Mouse (Mus musculus) midbrain, embryonic 14.5 days (tissue): ENCODE results near the gene Hoxb1. TPM values are rescaled to one million over a fixed set of nuclear protein-coding genes. Genes with fewer than 3 reads are reported as not detected.

Experiments
- ATAC-seq: fragments of 200-750 bp; cut with Nextera tagmentation; 2 replicates; pipeline ENCODE4 v1.8.0; 2017; ENCODE audit warnings: moderate number of reproducible peaks, moderate library complexity; ENCODE audit not compliant: low FRiP score, low TSS enrichment
- DNase-seq: peaks from one replicate; pipeline ENCODE4 v3.0.0-alpha.2; 2015
- H3K27ac ChIP-seq: fragments of 300-500 bp; sonication (generic); replicated peaks from 2 replicates; pipeline ENCODE4 v1.5.1; 2014; ENCODE audit warnings: mild to moderate bottlenecking, low read depth, low read length, moderate library complexity
- H3K27me3 ChIP-seq: fragments of 300-500 bp; sonication (generic); 2 replicates; pipeline ENCODE4 v1.6.1; 2014; ENCODE audit warnings: low read length, control low read depth, mixed read lengths; ENCODE audit not compliant: control insufficient read depth, insufficient read depth
- H3K36me3 ChIP-seq: fragments of 300-500 bp; sonication (generic); 2 replicates; pipeline ENCODE4 v1.6.1; 2014; ENCODE audit warnings: low read length, control low read depth; ENCODE audit not compliant: control insufficient read depth, insufficient read depth
- H3K4me1 ChIP-seq: fragments of 300-500 bp; sonication (generic); 2 replicates; pipeline ENCODE4 v1.6.1; 2014; ENCODE audit warnings: mild to moderate bottlenecking, antibody characterized with exemption, low read length, control low read depth; ENCODE audit not compliant: control insufficient read depth, insufficient read depth
- H3K4me2 ChIP-seq: fragments of 300-500 bp; sonication (generic); 2 replicates; pipeline ENCODE4 v1.6.1; 2014; ENCODE audit warnings: mild to moderate bottlenecking, low read length, moderate library complexity
- H3K4me3 ChIP-seq: fragments of 300-500 bp; sonication (generic); replicated peaks from 2 replicates; pipeline ENCODE4 v1.5.1; 2014; ENCODE audit warnings: low read depth, low read length
- H3K9ac ChIP-seq: fragments of 300-500 bp; sonication (generic); replicated peaks from 2 replicates; pipeline ENCODE4 v1.6.1; 2014; ENCODE audit warnings: mild to moderate bottlenecking, low read length, moderate library complexity
- H3K9me3 ChIP-seq: fragments of 300-500 bp; sonication (generic); 2 replicates; pipeline ENCODE4 v1.6.1; 2016; ENCODE audit warnings: low read length, control low read depth, mixed read lengths; ENCODE audit not compliant: control insufficient read depth
- WGBS: fragments of 180-500 bp; shearing (Covaris S2); extraction: QIAGEN DNeasy Blood & Tissue Kit; methylation state at CpG from one replicate; pipeline ENCODE4 v1.1.7; 2014; 5-methylcytosine and 5-hydroxymethylcytosine counted together
- polyA plus RNA-seq: library from polyadenylated mRNA; unstranded; fragments of >200 nt; fragmentation: Nextera tagmentation; extraction: Ambion mirVana; gene quantifications from 2 replicates; pipeline ENCODE4 v1.2.1, GENCODE M21; 2014

Gene Hoxb1
- polyA plus RNA-seq, 1 experiment from 2014 or later, result not detected

GRCm38 (mm10) chr11:96321846-96322245, 43.7 kb upstream of the Hoxb1 start:
- peaks cover 99% of the 10 kb centered on the region for H3K27me3 ChIP-seq
- H3K27ac ChIP-seq, result no peak overlapping the region
- H3K4me2 ChIP-seq, result no peak overlapping the region
- H3K4me1 ChIP-seq, result no peaks in the 10 kb centered on the region
- ATAC-seq (no peak), DNase-seq (no peak)
- no peaks in the 10 kb centered on the region for H3K9me3 ChIP-seq
- 7% methylated on average over 5 of the region's 5 CpGs for WGBS
- no peak overlapping the region for H3K9ac ChIP-seq
- no peaks in the 10 kb centered on the region for H3K36me3 ChIP-seq
- no peak overlapping the region for H3K4me3 ChIP-seq

GRCm38 (mm10) chr11:96322738-96323137, 42.8 kb upstream of the Hoxb1 start:
- Histone ChIP-seq H3K4me3 (no peak overlapping the region), H3K4me2 (no peak overlapping the region), H3K27ac (no peak overlapping the region), H3K4me1 (no peaks in the 10 kb centered on the region), H3K9me3 (no peaks in the 10 kb centered on the region), H3K9ac (no peak overlapping the region), H3K27me3 (peaks cover 99% of the 10 kb centered on the region), H3K36me3 (no peaks in the 10 kb centered on the region)
- ATAC-seq, result no peak
- DNase-seq, result no peak
- 4% methylated on average over 6 of the region's 6 CpGs for WGBS

- no peaks in the 10 kb centered on the region for H3K9me3 ChIP-seq
- no peaks in the 10 kb centered on the region for H3K4me1 ChIP-seq
- ATAC-seq (no peak), DNase-seq (no peak)
- WGBS, result 1% methylated on average over 10 of the region's 10 CpGs
- peaks cover 99% of the 10 kb centered on the region for H3K27me3 ChIP-seq
- H3K4me2 ChIP-seq, result no peak within 1 kb of the TSS
- no peak within 1 kb of the TSS for H3K4me3 ChIP-seq
- no peaks in the 10 kb centered on the region for H3K36me3 ChIP-seq
- H3K27ac ChIP-seq, result no peak within 1 kb of the TSS
- no peak within 1 kb of the TSS for H3K9ac ChIP-seq
These were observed 42.4 kb upstream of the Hoxb1 start, which contains the start of gene Hoxb3 for GRCm38 (mm10) chr11:96323154-96323553. Hoxb3 (plus strand) TSS chr11:96323326.

- H3K4me3 ChIP-seq, result no peak overlapping the region
- no peaks in the 10 kb centered on the region for H3K9me3 ChIP-seq
- no peaks in the 10 kb centered on the region for H3K4me1 ChIP-seq
- no peak overlapping the region for H3K27ac ChIP-seq
- peaks cover 99% of the 10 kb centered on the region for H3K27me3 ChIP-seq
- H3K4me2 ChIP-seq, result no peak overlapping the region
- ATAC-seq (no peak), DNase-seq (no peak)
- no peak overlapping the region for H3K9ac ChIP-seq
- WGBS, result 0% methylated on average over 5 of the region's 5 CpGs
- no peaks in the 10 kb centered on the region for H3K36me3 ChIP-seq
These were observed 41.4 kb upstream of the Hoxb1 start for GRCm38 (mm10) chr11:96324125-96324524.

- Histone ChIP-seq H3K9me3 (no peaks in the 10 kb centered on the region), H3K27me3 (peaks cover 99% of the 10 kb centered on the region), H3K27ac (no peak overlapping the region), H3K9ac (no peak overlapping the region), H3K4me3 (no peak overlapping the region), H3K4me1 (no peaks in the 10 kb centered on the region), H3K36me3 (no peaks in the 10 kb centered on the region), H3K4me2 (no peak overlapping the region)
- ATAC-seq, result no peak
- no peak for DNase-seq
- 4% methylated on average over 8 of the region's 8 CpGs for WGBS
These were observed 40.6 kb upstream of the Hoxb1 start for GRCm38 (mm10) chr11:96324965-96325364.

- H3K9ac ChIP-seq, result no peak overlapping the region
These were observed 39.8 kb upstream of the Hoxb1 start for GRCm38 (mm10) chr11:96325747-96326212.

GRCm38 (mm10) chr11:96326705-96327104, 38.8 kb upstream of the Hoxb1 start:
- WGBS, result 2% methylated on average over 12 of the region's 12 CpGs
- Histone ChIP-seq H3K4me3 (no peak overlapping the region), H3K4me2 (no peak overlapping the region)

More at GRCm38 (mm10) chr11:96325747-96326212, 39.8 kb upstream of the Hoxb1 start:
- no peak for ATAC-seq
- Histone ChIP-seq H3K9me3 (no peaks in the 10 kb centered on the region), H3K27me3 (peaks cover 99% of the 10 kb centered on the region), H3K36me3 (no peaks in the 10 kb centered on the region), H3K4me1 (no peaks in the 10 kb centered on the region), H3K27ac (no peak overlapping the region), H3K4me2 (no peak overlapping the region), H3K4me3 (no peak overlapping the region)
- 2% methylated on average over 22 of the region's 22 CpGs for WGBS
- DNase-seq, result no peak

GRCm38 (mm10) chr11:96327122-96327521, 38.4 kb upstream of the Hoxb1 start:
- Histone ChIP-seq H3K9ac (no peak overlapping the region), H3K4me1 (no peaks in the 10 kb centered on the region)
- DNase-seq, result no peak

More at GRCm38 (mm10) chr11:96326705-96327104, 38.8 kb upstream of the Hoxb1 start:
- H3K27ac ChIP-seq, result no peak overlapping the region
- DNase-seq, result no peak
- H3K36me3 ChIP-seq, result no peaks in the 10 kb centered on the region
- peaks cover 99% of the 10 kb centered on the region for H3K27me3 ChIP-seq
- H3K4me1 ChIP-seq, result no peaks in the 10 kb centered on the region
- no peaks in the 10 kb centered on the region for H3K9me3 ChIP-seq
- ATAC-seq, result no peak
- H3K9ac ChIP-seq, result no peak overlapping the region

GRCm38 (mm10) chr11:96327750-96328149, 37.8 kb upstream of the Hoxb1 start:
- 1% methylated on average over 5 of the region's 5 CpGs for WGBS
- H3K9me3 ChIP-seq, result no peaks in the 10 kb centered on the region
- H3K27ac ChIP-seq, result no peak overlapping the region
- H3K4me2 ChIP-seq, result no peak overlapping the region
- DNase-seq, result no peak
- H3K9ac ChIP-seq, result no peak overlapping the region
- ATAC-seq, result no peak
- H3K27me3 ChIP-seq, result peaks cover 99% of the 10 kb centered on the region
- H3K4me1 ChIP-seq, result no peaks in the 10 kb centered on the region
- no peaks in the 10 kb centered on the region for H3K36me3 ChIP-seq
- H3K4me3 ChIP-seq, result no peak overlapping the region

More at GRCm38 (mm10) chr11:96327122-96327521, 38.4 kb upstream of the Hoxb1 start:
- H3K4me3 ChIP-seq, result no peak overlapping the region
- no peaks in the 10 kb centered on the region for H3K36me3 ChIP-seq
- no peak overlapping the region for H3K27ac ChIP-seq
- WGBS, result 1% methylated on average over 7 of the region's 7 CpGs
- no peak overlapping the region for H3K4me2 ChIP-seq
- H3K9me3 ChIP-seq, result no peaks in the 10 kb centered on the region
- H3K27me3 ChIP-seq, result peaks cover 99% of the 10 kb centered on the region
- no peak for ATAC-seq
